Mouse (Mus musculus) hematopoietic multipotent progenitor cell, adult 10-12 weeks (in vitro differentiated cells): ENCODE results near the gene Ganc. TPM values are rescaled to one million over a fixed set of nuclear protein-coding genes. Genes with fewer than 3 reads are reported as not detected.

Source experiments
- polyA plus RNA-seq: library from polyadenylated mRNA; stranded (reverse); fragments of >175 nt; gene quantifications from 2 replicates; pipeline ENCODE4 v1.2.3, GENCODE M21; 2012; ENCODE audit warnings: low replicate concordance

Gene Ganc
- polyA plus RNA-seq = 5.3 and 6.8 TPM in 2 replicates

GRCm38 (mm10) chr2:120403653-120403985, at the start of gene Ganc:
Gene Ganc, plus strand, starts transcription at chr2:120403896.

DNA sequence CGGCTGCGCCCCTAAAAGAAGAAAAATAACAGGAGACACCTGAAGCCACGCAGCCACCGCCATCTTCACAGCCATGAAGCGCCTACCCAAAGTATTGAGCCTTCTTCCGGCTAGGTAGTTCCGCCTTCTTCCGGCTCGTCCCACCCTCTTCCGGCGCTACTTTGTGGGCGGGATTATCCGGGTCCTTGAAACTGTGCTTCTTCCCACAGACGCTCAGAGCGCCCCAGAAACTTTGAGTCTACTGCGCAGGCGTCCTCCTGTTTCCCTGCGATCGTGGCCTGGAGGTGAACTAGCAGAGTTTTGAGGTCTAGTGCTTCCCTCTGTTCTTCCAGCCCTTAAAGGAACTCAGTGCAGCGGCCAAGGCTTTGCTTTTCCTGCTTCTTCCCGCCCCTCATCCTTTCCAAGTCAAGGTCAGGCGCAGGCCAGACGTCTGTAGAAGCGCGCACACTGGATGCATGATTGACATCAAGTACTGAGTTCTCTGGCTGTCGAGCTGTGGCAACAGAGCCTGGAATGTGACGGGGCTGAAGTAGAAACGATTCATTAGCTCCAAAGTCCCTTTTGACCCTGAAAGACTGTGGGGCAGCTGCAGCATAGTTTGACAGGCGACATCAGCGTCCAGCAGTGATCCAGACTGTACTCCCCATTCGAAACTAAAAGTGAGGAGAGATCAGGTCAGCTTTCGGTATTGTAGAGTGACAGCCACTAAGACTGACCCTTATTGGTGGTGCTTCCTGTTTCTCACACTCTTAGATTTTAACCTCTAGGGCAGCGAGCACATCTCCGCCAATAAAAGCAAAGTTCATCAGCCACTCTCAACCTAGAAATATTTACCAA, 508 bp downstream of the Ganc start, which contains the start of gene Tmem87a:
Tmem87a (minus strand) TSS at position 128 of the 837 bp plus-strand sequence.

DNA sequence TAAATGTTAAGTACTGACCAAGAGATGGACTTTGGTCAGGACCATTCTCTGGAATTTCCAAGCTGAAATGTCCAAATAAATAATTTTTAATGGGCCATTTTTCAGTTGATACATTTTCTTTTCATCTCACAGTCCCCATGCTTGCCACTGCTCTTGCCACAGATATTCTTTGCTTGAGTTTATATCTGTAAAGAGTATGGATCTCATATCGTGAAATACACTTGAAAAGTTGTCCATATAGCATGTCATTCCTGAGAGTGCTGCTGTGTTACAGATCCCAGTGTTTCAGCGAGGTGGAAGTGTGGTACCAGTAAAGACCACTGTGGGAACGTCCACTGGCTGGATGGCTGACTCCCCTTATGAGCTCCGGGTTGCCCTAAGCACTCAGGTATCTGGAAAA, 52.0 kb downstream of the Ganc start, which contains the start of gene Capn3:
Capn3 (plus strand) TSS at position 301 of the 400 bp plus-strand sequence.

Other genes starting within 250 kb of the Ganc start
- 37.0 and 72.5 TPM in 2 replicates for gene Ehd4, start 249.3 kb upstream of the Ganc start, polyA plus RNA-seq
- not detected in 2 replicates for gene Pla2g4e, start 158.6 kb upstream of the Ganc start, polyA plus RNA-seq
- 0.09 TPM in 1 of 2 replicates, not detected in the other for gene Pla2g4d, start 114.7 kb upstream of the Ganc start, polyA plus RNA-seq
- gene Pla2g4f, start 89.7 kb upstream of the Ganc start, polyA plus RNA-seq = 0.28 and 0.38 TPM in 2 replicates
- 16.2 and 51.6 TPM in 2 replicates for gene Vps39, start 50.8 kb upstream of the Ganc start, polyA plus RNA-seq
- 1.8 and 2.8 TPM in 2 replicates for gene Tmem87a, start 217 bp downstream of the Ganc start, polyA plus RNA-seq
- gene Capn3, start 52.1 kb downstream of the Ganc start, polyA plus RNA-seq = 0.21 and 1.1 TPM in 2 replicates
- gene Zfp106, start 159.9 kb downstream of the Ganc start, polyA plus RNA-seq = 37.6 and 37.9 TPM in 2 replicates
- 4.6 and 8.7 TPM in 2 replicates for gene Snap23, start 163.8 kb downstream of the Ganc start, polyA plus RNA-seq
- 0.30 and 1.5 TPM in 2 replicates for gene Haus2, start 205.5 kb downstream of the Ganc start, polyA plus RNA-seq
- 3.1 and 3.4 TPM in 2 replicates for gene Lrrc57, start 205.6 kb downstream of the Ganc start, polyA plus RNA-seq
- 0.97 and 1.2 TPM in 2 replicates for gene Stard9, start 225.2 kb downstream of the Ganc start, polyA plus RNA-seq